Mouse (Mus musculus) heart, embryonic 13.5 days (tissue): ENCODE results near the gene Gm21860. TPM values are rescaled to one million over a fixed set of nuclear protein-coding genes. Genes with fewer than 3 reads are reported as not detected.
"Not testable (repeated sequence)": the region's sequence is repeated elsewhere in the genome, so short reads cannot be mapped to it uniquely, and the experiment has no call there.

Experiments
- ATAC-seq: fragments of 200-750 bp; cut with Nextera tagmentation; 2 replicates; pipeline ENCODE4 v1.8.0; 2017; ENCODE audit warnings: moderate TSS enrichment; ENCODE audit not compliant: insufficient number of reproducible peaks, low FRiP score, low TSS enrichment; ENCODE audit errors: extremely low read depth
- H3K27ac ChIP-seq: fragments of 300-500 bp; sonication (generic); replicated peaks from 2 replicates; pipeline ENCODE4 v1.5.1; 2015; ENCODE audit warnings: moderate library complexity, mild to moderate bottlenecking, inconsistent platforms
- H3K27me3 ChIP-seq: fragments of 300-500 bp; sonication (generic); replicated peaks from 2 replicates; pipeline ENCODE4 v1.6.1; 2015; ENCODE audit warnings: mild to moderate bottlenecking, inconsistent platforms
- H3K36me3 ChIP-seq: fragments of 300-500 bp; sonication (generic); 2 replicates; pipeline ENCODE4 v1.6.1; 2015; ENCODE audit warnings: mild to moderate bottlenecking, inconsistent platforms
- H3K4me1 ChIP-seq: fragments of 300-500 bp; sonication (generic); 2 replicates; pipeline ENCODE4 v1.6.1; 2015; ENCODE audit warnings: inconsistent platforms
- H3K4me2 ChIP-seq: fragments of 300-500 bp; sonication (generic); 2 replicates; pipeline ENCODE4 v1.6.1; 2015; ENCODE audit warnings: inconsistent platforms, mild to moderate bottlenecking, moderate library complexity
- H3K4me3 ChIP-seq: fragments of 300-500 bp; sonication (generic); 2 replicates; pipeline ENCODE4 v1.5.1; 2015; ENCODE audit warnings: moderate library complexity, mild to moderate bottlenecking, inconsistent platforms
- H3K9ac ChIP-seq: fragments of 300-500 bp; sonication (generic); 2 replicates; pipeline ENCODE4 v1.6.1; 2015; ENCODE audit warnings: inconsistent platforms, mild to moderate bottlenecking, moderate library complexity
- H3K9me3 ChIP-seq: fragments of 300-500 bp; sonication (generic); 2 replicates; pipeline ENCODE4 v1.6.1; 2016; ENCODE audit warnings: inconsistent platforms
- WGBS: fragments of 180-500 bp; shearing (Covaris S2); methylation state at CpG from one replicate; pipeline ENCODE4 v1.1.7; 2015; ENCODE audit warnings: mixed read lengths; 5-methylcytosine and 5-hydroxymethylcytosine counted together
- polyA plus RNA-seq: library from polyadenylated mRNA; unstranded; fragments of >200 nt; fragmentation: Nextera tagmentation; extraction: Ambion mirVana; gene quantifications from 2 replicates; pipeline ENCODE4 v1.2.1, GENCODE M21; 2015

Gm21860 gene
- polyA plus RNA-seq, 1 experiment from 2014 or later, result not detected

GRCm38 (mm10) chrY:90719403-90720232 is 35.0 kb downstream of the Gm21860 start:
- ATAC-seq, H3K27me3 ChIP-seq, H3K9ac ChIP-seq, H3K36me3 ChIP-seq, H3K27ac ChIP-seq, H3K4me3 ChIP-seq, H3K4me1 ChIP-seq, H3K9me3 ChIP-seq, H3K4me2 ChIP-seq: not testable (repeated sequence)
- WGBS, result 76% methylated on average over 13 of the region's 13 CpGs

- ATAC-seq, result peak; percentile 68
- H3K4me3 ChIP-seq, H3K4me1 ChIP-seq, H3K36me3 ChIP-seq, H3K9ac ChIP-seq, H3K27me3 ChIP-seq, H3K27ac ChIP-seq, H3K9me3 ChIP-seq, H3K4me2 ChIP-seq: not testable (repeated sequence)
- 76% methylated on average over 21 of the region's 22 CpGs for WGBS
These were observed 35.8 kb downstream of the Gm21860 start for GRCm38 (mm10) chrY:90718583-90719402.

GRCm38 (mm10) chrY:90718021-90718420 is 36.6 kb downstream of the Gm21860 start:
- not testable (repeated sequence) for H3K9me3 ChIP-seq, H3K4me3 ChIP-seq, H3K27me3 ChIP-seq, ATAC-seq, H3K36me3 ChIP-seq, H3K27ac ChIP-seq, H3K4me2 ChIP-seq, H3K4me1 ChIP-seq, H3K9ac ChIP-seq
- WGBS, result 79% methylated on average over 9 of the region's 9 CpGs

GRCm38 (mm10) chrY:90717496-90717895 is 37.1 kb downstream of the Gm21860 start:
- WGBS, result 61% methylated on average over 7 of the region's 7 CpGs
- not testable (repeated sequence) for H3K9ac ChIP-seq, ATAC-seq, H3K4me3 ChIP-seq, H3K27me3 ChIP-seq, H3K27ac ChIP-seq, H3K9me3 ChIP-seq, H3K36me3 ChIP-seq, H3K4me1 ChIP-seq, H3K4me2 ChIP-seq

Other genes with a start within 250 kb of the Gm21860 start
- gene Gm47283, start 29.9 kb upstream of the Gm21860 start, polyA plus RNA-seq, result not detected in 2 replicates
- gene Gm21748, start 84.4 kb upstream of the Gm21860 start, polyA plus RNA-seq, result not detected in 2 replicates